Mouse (Mus musculus) layer of hippocampus, postnatal 10 days (tissue): ENCODE measurements around the gene Herc2. TPM values are rescaled to one million over a fixed set of nuclear protein-coding genes. Genes with fewer than 3 reads are reported as not detected.

Experiments
- DNase-seq, 2 experiments: peaks; one replicate each; pipeline ENCODE4 v3.0.0; 2021; ENCODE audit warnings: low spot score in 2 of 2
- total RNA-seq, 2 experiments: library from RNA; stranded (reverse); gene quantifications; 2 replicates each; pipeline ENCODE4 v1.2.3; 2021

Herc2 gene
- total RNA-seq, 2 experiments from 2014 or later = 130 to 142 TPM

DNA sequence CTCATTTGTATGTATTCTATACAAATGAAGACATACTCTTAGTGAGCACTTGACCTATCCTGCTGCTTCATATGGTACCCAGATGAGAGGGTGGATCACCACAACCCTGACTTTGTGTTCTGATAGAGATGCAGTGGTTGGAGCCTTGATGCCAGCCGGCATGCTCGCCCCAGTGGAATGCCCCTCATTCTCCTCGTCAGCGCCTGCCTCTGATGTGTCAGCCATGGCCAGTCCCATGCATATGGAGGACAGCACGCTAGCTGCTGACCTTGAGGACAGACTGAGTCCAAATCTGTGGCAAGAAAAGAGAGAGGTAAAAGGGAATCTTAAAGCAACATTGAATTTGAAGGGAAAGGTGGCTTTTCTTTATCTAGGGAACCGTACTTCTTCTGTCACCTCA is 141.0 kb downstream of the Herc2 start:
- DNase-seq = no peak

DNA sequence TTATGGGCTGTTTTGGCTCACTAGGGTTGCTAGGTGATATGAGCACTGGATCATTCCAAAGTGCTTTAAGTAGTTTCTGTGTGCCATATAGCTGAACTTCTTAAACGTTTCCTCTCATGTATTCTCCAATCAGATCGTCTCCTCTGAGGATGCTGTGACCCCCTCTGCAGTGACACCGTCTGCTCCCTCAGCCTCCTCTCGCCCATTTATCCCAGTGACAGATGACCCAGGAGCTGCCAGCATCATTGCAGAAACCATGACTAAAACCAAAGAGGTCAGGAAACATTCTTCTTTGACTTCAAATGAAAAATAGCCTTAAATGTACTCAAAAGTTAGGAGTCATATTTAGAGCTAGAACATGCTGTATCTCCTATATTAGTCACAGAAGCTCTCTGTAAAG is 141.7 kb downstream of the Herc2 start:
- no peak for DNase-seq

DNA sequence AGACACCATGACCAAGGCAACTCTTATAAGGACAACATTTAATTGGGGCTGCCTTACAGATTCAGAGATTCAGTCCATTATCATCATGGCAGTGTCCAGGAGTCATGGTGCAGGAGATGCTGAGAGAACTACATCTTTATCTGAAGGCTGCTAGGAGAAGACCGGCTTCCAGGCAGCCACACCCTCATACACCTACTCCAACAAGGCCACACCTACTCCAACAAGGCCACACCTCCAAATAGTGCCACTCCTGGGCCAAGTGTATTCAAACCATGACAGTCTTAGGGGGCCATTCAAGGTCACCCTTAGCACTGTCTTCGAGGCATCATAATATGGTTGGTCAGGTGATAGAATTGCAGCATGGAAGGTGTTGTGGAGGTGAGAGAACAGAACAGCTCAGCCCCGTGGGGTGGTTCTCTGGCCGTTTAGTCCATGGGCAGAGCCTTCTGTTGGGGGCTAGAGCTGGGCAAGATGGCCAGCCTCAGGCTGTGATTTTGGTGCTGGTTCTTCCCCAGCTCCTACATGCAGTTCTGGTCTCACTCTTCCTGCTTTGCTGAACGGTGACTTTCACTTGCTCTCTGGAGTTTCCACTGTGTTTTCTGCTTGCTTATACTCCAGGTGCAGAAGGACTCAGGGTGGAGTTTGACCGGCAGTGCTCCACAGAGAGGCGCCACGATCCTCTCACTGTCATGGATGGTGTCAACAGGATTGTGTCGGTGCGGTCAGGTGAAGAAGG is 151.7 kb downstream of the Herc2 start:
- no peak for DNase-seq

DNA sequence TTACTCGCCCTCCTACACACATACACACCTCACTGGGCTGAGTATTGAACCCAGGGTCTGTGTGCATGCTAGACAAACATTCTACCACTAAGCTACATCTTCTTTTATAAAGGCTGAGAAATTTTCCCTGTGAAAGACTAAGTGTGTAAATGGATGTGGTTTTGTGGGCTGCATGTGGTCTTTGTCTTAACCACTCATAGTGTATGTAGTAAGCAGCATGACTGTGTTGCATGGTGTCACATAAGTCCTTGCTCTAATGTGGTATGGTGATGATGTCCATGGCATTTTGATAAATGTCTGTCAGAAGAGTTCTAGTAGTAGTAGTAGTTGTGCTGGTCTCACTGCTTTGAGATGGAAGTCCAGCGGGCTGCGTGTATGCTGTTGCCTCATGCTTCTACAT is 152.8 kb downstream of the Herc2 start:
- no peak for DNase-seq

DNA sequence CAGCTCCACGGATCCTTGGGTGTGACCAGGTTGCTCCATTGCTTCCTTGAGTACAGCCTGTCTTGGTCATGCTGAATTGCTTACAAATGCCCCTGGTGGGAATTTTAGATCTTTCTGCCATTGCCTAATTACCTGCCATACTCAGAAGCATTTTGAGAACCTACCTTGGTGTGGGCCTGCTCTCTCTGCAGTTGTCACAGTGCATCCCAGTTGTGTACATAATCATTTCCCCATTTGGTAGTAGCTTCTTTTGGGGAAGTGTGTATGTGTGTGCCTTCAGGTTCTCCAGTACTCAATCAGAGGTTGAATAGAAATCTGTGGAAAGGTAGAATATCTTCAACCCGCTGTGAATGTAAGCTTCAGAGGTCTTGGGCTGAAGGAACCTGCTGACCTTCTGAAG is 153.3 kb downstream of the Herc2 start:
- no peak for DNase-seq

DNA sequence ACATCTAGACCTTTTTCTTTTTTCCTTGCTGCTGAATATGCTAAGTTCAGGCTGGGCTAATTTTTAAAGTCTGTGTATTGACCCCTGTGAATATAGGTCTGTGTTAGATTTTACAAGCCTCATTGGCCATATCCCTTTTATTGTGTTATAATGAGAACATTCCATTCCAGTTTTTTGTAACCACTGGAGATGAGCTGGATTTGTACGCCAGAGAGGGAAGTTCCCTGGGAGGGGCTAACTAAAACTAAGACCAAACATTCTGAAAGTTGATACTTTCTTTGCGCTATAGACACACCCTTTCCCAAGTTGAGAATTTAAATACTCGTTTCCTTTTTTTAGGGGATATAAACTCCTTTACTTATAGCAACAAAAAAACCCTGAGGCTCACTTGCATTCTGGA is 154.9 kb downstream of the Herc2 start:
- DNase-seq = no peak

DNA sequence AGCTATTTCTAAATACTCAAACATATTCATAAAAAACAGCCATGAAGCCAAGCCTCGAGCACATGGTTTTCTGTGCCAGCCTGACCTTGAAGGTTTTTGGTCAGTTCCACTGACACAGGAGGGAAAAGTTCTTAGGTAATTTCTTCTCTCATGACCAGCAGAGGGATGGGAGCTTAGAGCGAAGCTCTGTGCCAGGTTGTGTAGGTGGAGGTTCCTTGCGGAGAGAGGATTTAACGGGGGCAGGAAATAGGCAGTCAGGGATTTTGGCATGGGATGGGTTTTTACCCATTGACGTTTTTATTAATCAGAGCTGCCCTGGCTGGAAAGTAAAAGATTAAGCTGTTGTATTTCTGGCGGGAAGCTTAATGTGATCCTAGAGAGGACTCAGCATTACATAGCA is 170.8 kb downstream of the Herc2 start:
- DNase-seq = no peak

DNA sequence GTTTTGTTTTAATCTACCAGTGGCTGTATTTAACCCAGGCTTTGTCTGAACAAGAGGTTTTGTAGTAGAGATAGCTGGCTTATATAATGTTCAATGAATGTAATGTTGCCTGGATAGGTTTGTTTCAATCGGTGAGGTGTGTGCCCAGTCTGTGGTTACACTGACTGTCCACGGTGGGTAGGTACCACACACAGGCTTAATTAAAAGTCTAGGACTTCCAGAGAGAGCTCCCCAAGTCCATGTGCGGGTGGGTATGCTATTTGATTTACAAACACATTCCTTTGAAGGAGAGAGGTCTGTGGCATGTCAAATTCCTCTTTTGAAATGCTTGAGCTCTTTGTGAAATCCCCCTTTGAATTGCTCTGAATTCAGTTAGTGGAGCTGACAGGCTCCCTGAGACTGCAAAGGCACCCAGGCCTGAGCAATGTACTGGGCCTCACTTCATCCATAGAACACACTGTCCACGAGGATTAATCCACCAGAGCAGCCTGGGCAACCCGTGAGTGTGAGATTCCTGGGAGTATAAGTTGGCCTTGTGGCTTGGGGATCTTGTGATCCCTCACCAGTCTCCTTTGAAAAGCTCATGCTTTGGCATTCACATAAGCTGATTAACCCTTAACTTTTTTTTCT is 185.9 kb downstream of the Herc2 start:
- DNase-seq = no peak

DNA sequence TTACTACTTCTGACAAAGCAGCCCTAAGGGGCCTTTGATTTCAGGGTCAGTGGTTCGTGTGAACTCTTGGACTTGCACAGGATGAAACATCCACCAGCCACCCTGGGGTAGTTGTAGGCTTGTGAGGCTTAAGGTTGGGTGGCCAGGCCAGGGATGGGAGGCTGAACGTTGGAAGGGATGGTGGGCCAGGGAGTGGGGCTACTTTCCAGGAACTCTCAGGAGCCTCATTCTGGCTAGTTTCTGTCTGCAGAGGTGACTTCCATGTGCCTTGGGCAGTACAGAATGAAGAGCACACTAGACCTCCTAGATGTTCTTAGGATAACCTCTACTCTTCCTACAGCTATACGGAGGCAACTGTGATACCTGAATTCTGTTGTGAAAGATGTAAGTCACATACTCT is 186.6 kb downstream of the Herc2 start:
- DNase-seq = no peak

DNA sequence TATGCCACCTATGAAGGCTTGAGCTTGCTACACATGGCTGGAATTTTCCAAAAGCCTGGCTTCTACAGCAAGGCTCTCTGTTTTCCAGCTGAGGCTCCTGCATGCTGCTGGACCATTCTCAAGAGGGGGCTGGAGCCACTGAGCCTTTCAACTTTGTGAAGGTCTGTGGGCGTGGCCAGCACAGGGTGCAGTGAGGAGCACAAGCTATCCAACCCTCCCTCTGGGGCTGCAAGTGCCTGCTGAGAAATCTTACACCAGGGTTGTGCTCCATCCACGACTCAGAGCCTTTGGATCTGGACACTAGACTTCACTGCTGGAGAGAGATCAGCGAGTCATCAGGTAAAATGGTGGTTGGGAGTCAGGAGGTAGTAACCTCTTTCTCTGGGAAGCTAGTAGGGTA is 189.5 kb downstream of the Herc2 start, which contains the start of gene Oca2:
Gene Oca2 (plus strand): TSS at position 218 of the 400 bp plus-strand sequence.
- no peak for DNase-seq

DNA sequence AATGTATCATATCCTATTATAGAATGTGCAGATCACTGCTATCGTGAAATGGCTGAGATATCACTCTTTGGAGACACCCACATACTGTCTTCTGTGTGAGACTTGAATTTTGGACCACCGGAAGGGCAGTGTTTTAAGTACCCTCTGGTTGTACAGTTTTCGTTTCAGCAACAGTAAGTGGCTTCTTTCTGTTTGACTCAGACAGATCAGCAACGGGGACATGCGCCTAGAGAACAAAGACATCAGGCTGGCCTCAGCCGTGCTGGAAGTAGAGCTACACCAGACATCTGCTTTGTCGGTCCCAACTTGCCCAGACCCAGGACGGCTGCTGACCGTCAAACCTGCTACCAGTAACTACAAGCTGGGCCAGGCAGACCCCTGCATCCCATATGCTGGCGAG is 204.6 kb downstream of the Herc2 start:
- no peak for DNase-seq

DNA sequence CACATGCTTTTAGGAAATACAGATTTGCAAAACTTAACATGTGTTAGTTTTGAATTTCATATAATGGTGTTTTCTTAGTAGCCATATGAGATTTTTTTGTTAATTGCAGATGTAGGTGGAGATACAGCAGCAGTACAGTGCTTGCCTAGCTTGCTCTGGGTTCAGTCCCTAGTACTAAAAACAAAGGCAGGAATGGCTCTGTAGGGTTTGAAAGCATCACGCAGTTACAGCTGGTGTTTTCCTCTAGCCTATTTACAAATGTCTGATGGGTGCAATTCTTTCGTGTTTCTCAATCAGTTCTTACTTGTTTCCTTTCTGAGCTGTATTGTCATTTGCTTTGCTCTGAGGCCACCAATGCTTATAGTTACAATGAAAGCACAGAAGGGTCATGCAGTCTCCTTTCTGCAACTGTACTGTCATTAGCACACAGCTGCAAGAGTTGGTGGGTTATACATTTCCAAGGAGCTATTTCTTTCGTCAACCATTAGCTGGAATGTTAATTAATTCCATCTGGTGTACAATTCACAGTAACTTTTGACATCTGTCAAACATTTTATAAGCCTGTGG is 208.0 kb downstream of the Herc2 start:
- DNase-seq = no peak

DNA sequence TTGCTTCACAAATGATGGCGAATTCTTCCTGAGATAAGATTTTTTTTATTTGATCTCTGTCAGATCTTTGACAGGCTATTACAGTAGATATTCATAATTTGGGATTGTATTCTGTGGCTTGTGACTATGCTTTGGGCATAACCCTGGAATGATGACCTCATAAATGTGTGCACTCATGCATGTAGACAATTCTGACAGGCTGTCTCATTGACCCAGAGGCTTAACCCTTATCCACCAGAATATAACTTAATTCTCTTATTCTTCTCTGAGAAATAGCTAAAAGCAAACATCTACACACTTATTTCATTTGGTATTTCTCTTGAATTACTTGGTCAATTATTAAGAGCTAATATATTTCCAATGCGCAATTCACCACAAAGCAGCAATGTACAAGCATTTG is 227.5 kb downstream of the Herc2 start:
- DNase-seq = no peak

Other genes starting within 250 kb of the Herc2 start
- gene Cyfip1, start 208.5 kb upstream of the Herc2 start, total RNA-seq = 100 to 1,000 TPM; 115 TPM
- 10 to 100 TPM; 56.1 to 62.7 TPM for gene Nipa2, start 87.7 kb upstream of the Herc2 start, total RNA-seq
- 10 to 100 TPM; 70.0 to 75.4 TPM for gene Nipa1, start 30.2 kb upstream of the Herc2 start, total RNA-seq
- under 1 TPM; 0.91 to 0.94 TPM for gene Oca2, start 189.6 kb downstream of the Herc2 start, total RNA-seq